Mouse (Mus musculus): ENCODE data around the gene Orai2.
"Not testable (repeated sequence)": the region's sequence is repeated elsewhere in the genome, so short reads cannot be mapped to it uniquely, and the experiment has no call there.

Gene Orai2

DNA sequence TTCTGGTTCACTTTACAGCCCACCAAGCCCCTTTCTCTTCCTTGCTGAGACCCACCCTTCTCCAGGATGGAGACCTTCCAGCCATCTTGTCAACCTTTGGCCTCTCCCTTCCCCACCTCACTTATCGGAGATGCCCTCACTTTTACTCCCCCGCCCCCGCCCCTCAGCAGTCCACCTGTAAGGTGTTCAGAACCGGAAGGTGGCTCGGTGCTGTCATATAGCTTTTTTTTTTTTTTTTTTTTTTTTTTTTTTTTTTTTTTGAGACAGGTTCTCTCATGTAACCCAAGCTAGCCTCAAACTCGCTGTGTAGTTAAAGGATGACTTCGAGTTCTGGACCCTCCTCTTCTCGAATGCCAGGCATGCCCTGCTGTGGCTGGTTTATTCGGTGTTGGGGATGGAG is 2.4 kb upstream of the Orai2 start:
- no peak for DNase-seq

DNA sequence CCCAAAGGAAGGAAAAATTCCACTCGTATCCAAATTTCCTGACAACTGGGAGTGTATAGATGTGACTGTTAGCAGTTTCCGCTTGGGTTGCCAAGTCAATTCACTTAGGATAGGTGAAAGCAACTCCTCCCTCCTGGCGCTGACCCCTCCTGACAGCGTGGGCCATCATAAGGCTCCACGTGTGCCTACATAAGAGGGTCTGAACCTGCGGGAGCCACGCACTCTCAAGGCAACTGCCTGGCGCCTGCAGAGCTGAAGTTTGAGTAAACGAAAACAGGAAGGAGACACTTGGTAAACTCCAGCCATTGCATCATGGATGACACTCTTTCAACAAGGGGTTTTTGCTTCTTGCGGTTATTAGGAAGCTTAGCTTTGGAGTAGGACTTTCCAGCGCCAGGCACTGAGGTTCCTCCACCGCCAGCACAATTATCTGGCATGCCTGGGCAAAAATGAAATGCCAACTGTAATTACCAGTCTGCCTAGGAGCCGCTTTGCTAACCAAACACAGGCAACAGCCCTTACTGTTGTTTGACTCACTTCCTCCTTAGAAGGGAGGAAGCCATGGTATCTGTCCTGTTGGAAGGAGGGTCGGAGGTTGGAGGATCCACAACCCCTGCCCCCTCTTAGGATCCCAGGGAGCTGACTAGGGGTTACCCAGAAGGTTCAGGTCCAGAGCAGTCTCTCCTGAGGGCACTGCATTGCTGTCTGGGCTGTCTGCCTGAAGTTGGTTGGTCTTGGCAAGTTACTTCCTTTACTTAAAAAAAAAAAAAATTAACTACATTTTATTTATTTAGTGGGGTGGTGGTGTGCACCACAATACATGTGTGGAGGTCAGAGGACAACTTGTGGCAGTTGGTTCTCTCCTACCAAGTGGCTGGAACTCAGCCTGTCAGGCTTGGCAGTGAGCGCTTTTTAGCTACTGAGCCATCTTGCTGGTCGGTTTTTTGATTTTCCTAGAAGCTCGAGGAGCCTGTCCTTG is 1.1 kb upstream of the Orai2 start:
- peak; percentile 44 to 55 for DNase-seq

DNA sequence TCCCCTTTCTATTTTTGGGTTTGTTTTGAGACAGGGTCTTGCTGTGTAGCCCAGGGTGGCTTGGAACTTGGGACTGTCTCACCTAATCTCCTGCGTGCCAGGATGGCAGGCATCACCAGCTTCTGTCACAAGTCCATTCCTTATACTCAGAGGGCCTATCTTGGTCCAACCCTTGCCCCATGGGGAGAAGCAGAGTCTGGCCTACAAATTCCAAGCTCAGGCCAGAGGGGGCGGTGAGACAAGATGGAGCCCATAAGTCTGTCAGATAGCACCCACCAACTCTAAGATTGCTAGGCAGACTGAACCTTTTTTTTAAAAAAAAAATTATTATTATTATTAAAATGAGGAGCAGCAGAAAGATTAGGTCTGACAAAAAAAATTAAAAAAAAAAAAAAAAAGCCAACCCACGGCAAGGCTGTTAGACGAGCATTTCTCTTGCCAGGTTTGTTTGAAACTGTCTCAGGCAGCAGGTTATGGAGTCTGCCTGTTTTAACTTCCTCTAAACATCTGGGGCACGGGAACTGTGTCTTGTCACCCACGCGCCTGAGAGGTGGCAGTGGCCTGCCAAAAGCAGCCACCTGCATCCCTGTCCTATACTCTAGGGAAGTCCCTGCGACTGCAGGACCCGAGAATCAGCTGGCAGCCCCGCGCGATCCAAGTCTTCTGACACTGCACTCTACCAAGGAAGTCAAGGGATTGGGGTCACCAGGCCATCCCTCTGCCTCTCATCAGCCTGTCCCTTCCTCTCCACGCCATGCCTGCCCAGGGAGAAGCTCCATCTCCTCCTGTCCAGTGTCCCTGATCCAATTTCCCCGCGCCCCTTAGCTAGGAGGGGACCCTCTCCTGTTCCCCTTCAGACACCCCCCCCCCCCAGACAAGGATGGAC is 644 bp downstream of the Orai2 start:
- DNase-seq, result peak; percentile 38 to 46

DNA sequence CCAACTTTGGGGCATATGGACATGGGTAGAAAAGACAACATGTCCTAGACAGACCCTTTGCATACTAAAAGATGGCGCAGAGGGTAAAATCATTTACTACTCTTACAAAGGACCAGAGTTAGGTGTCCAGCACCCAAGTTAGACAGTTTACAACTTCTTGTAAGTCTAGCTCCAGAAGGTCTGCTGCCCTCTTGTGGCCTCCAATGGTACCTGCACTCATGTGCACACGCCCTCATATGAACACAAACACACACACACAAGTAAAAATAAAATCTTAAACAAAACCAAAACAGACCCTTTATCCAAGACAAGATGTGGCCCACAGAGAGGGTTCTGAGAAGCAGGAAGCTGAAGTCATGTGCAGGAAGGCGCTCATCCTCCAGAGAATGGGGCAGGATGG is 2.4 kb downstream of the Orai2 start:
- no peak for DNase-seq

DNA sequence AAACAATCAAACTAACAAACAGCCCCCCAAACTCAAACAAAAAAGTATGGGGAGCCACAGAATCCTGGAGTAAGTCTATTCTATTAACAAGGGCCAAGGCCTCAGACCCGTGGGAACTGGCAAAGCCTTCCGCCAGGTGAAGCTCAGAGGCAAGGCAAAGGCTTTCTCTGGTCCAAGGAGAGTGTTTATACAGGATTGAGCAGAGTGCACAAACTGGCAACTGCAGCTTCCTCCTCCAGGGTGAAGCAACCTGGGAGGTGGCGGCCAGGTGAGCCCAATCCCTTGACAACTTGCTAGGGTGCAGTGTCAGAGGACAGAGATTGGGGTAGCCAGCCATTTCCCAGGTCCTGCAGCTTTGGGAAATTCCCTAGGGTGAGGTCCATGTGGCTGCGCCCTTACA is 3.2 kb downstream of the Orai2 start:
- peak in 1 of 2 experiments; percentile 68 for DNase-seq

DNA sequence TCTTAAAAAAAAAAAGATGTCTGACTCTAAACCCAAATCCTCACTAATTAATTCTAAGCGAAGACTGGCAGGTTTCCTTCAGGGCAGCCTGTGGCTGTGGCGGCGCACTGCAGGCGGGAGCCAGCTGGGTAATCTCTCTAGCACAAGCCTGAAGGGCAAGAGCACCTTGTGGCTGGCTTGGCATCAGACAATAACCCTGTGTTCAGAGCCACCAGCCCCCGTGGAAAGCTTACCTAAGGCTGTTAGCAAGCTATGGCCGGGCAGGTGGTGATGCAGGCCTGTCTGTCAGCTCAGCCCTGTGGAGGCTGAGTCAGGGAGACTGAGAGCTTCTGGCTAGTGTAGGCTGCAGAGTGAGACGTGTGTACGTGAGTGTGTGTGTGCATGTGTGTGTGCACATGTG is 5.3 kb downstream of the Orai2 start:
- DNase-seq, result no peak

DNA sequence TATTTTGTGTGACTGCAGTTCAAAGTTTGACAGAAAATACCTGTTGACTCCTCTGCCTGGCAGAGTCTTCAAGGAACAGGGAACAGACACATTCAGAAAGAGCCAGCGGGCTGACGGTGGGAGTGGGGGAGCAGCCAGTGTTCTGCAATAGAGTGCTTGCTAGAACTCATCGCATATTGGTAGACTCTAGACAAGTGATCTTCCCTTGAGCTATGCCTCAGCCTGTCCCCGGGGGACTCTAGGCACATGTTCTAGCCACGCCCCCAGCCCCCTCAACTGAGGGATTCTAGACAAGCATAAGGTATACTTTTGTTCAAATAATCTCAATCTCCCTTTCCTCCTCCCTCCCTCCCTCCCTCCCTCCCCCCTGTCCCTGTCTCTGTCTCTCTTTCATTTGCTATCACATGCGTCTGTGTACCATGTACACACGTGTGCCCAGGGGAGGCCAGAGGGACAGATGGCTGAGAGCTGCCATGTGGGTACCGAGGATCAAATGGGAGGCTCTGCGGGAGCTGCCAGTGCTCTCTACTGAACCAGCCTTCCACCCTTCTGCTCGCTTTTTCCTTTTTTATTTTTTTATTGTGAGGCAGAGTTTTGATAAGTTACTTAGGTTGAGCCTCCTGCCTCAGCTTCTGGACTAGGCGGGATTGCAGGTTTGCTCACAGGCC is 6.6 kb downstream of the Orai2 start:
- DNase-seq, result no peak

DNA sequence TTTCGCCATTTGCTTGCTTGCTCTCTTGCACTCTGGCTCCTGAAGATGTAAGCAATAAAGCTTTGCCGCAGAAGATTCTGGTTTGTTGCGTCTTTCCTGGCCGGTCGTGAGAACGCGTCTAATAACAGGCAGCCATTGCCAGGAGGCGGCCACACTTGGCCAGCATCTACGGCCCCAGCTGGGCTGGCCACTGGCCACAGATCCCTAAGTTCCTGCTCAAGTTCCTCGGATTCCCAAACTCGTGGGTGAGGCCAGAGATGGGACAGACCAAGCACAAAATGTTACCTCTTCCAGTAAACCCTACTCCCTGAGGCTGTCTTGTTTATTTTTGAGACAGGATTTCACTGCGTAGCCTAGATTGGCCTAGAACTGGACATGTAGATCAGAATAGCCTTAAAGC is 10.4 kb downstream of the Orai2 start:
- peak; percentile 51 to 55 for DNase-seq

DNA sequence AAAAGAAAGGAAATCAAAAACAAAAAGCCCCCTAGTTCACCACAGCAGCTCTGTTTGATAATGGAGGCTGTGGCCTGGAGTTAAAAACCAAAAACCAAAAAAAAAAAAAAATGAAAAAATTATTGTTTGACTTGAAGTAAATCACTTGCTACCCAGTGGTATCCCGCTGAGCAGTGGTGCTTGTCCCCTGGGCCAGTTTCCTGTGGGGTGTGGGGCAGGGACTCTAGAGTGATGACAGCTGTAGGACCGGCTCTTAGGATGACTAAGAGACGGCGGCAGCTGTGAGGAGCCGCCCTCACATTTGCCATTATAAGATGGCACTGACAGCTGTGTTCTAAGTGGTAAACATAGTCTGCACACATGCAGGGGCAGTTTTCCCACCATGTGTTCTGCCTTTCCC is 15.1 kb downstream of the Orai2 start:
- no peak for DNase-seq

DNA sequence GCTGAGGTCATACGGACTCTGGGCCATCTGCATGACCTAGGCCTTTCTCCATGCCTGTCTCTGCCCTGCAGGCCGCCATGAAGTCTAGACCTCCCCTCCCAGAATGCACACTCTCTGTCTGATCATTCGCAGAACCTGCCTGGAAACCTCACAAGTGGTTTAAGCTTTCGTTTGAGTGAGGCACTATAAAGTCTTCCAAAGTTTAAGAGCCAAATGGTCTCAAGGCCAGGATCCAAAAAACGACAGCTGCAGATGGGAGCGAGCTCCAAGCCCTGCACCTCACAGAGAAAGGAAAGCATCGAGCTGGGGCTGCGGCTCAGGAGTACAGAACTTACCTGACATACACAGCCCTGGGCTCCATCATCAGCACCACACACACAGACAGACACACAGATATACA is 18.1 kb downstream of the Orai2 start:
- DNase-seq, result no peak

DNA sequence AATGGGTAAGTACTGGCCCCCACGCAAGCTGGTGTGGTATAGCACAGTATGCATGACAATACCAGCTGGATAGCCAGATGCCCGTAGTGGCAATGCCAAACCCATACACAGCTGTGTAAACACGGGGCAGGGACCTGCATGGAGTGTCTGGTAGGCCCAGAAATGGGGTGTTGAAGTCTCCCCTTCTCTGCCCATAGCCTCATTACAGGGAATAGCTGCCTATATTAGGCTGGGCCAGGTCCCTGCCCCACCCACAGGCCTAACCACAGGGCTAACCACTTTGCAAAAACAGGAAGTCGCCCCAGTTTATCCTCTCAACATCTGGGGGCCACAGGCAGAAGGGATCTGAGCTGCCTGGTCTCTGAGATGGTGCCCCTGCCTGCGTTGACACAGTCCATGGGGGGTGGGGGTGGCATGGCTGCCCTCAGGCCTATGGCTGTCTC is 21.4 kb downstream of the Orai2 start:
- DNase-seq, result not testable (repeated sequence)

DNA sequence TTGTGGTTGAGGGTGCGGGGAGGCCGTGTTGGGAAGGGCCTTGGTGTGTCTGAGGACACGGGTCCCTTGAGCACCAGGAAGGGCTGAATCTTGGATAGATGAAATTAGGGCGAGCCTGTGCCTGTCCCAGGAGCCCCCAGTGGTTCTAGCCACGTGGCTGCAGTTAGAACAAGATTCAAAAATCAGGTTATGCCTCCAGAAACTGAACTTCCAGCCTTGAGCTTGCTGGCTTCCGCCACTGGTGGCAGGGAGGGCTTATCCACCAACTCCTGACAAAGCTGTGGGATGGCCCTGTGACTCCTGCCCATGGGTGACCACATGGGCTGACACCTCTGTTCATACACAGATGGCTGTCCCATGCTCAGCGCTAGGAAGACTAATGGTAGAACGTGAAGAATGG is 22.8 kb downstream of the Orai2 start:
- no peak for DNase-seq

DNA sequence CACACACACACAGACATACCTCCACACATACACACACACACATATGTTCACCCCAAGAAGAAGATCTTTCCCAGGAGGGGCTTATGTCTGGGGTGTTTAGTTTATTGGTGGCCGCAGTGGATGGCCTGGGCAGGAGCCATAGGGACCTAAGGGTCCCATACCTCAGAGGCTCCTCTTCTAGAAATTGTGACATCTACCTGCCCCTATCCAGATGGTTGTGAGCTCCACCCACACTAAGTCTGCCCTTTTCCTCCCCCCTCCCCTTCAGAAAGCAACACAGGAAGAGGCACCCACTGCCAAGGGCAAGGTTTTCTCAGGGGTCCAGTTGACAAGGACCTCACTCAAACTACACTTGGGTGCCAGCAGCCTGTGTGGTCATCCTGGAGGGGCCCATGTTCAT is 23.6 kb downstream of the Orai2 start:
- no peak for DNase-seq

DNA sequence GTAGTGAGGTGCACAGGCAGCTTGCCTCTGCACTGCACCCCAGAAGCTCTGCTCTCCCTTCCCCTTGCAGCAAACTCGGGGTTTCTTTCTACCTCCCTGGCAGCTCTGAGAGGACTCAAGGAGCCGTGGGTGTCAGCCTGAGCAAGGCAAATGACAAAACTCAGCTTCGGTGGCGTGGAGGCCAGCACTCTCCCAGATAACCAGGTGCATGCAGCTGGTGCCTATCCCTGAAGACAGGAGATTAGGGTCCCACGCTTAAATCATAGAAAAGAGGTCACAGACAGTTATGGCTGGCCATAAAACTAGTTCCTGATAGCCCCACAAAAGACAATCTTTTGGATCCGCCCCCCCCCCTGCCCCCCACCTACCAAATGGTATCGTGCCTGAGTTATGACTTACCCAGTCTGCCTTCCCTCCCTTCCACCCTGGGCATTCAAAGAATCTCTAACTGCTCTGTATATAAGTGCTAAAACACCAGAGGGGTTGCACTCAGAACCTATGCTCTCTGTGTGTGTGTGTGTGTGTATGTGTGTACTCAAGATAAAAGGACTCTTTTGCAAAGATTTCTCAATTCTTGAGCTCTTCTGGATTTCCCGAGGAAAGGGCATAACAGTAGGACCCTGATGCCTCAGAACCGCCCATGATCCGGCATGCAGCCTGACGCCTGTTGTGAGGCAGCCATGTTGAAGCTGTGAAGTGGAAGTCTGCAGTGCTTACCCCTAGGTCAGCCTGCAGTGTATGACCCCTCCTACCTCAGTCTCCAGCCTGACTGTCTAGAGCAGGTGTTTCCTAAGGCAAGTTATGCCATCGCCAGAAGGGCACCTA is 25.7 kb downstream of the Orai2 start:
- DNase-seq, result peak in 1 of 2 experiments; percentile 43

DNA sequence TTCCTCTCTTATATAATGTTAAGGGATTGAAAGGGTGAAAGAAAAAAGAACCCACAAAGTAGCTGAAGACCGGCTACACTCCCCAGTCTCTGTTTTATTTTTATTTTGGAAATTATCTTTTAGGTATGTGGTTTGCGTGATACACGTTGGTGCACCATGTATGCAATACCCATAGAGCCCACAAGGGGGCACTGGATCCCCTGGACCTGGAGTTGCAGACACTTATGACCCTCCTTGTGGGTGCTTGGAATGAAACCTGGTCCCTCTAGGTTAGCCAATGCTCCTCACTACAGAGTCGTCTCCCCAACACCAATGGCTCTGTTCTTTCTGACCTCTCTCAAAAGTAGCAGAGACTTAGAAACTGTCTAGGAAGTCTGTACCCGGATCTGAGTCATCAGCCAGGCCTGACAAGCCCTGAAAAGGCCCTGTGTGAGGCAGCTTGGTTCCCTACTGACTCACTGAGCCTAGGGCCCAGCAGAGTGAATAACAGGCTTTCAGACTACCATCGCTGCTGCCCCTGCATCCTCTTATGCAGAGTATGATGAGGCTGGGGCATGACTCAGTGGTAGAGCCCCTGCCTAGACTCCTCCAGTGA is 27.3 kb downstream of the Orai2 start:
- no peak for DNase-seq

DNA sequence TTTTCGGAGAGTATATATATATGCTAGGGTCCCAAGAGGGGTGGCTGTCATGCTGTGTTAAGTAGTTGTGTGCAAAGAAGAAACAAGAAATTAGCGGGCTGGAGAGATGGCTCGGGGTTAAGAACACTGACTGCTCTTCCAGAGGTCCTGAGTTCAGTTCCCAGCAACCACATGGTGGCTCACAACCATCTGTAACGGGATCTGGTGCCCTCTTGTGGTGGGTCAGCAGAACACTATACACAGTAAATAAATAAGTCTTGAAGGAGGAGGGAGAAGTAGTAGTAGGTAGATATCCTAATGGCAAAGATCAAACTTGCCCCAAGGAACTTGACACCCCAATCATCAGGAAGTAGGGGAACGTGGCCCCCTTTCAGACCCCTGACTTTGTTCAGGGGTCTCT is 27.8 kb downstream of the Orai2 start:
- DNase-seq, result no peak

DNA sequence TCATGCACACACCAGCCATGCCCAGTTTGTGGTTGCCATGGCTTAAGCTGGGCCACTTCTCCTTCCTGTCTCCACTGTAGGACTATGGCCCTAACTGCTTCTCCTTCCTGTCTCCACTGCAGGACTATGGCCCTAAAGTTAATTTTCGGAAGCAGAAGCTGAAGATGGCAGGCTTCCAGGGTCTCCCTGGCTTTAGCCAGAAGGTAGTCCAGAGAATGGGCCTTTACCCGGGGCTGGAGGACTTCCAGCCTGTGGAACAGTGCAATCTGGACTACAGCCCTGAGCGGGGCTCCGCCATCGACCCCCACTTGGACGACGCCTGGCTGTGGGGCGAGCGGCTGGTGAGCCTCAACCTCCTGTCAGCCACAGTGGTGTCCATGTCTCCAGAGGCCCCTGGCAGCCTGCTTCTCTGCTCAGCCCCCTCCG is 30.4 kb downstream of the Orai2 start:
- no peak for DNase-seq

DNA sequence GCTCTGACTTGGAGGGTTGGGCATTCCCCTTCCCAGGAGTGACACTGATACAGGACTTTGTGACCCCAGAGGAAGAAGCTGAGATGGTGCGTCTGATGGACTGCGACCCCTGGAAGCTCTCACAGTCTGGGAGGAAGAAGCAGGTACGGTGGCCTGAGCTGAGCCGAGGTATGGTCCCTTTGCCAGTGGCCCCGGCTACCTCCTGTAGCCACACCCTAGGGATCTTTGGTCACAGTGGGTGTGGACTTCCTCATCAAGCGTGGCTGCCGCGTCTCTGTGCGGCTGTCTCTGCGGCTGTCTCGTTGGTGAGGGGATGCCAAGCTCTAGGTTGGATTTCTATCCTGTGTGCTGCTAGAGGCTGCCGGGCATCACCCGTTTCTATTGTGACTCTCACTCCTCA is 31.1 kb downstream of the Orai2 start:
- no peak for DNase-seq

DNA sequence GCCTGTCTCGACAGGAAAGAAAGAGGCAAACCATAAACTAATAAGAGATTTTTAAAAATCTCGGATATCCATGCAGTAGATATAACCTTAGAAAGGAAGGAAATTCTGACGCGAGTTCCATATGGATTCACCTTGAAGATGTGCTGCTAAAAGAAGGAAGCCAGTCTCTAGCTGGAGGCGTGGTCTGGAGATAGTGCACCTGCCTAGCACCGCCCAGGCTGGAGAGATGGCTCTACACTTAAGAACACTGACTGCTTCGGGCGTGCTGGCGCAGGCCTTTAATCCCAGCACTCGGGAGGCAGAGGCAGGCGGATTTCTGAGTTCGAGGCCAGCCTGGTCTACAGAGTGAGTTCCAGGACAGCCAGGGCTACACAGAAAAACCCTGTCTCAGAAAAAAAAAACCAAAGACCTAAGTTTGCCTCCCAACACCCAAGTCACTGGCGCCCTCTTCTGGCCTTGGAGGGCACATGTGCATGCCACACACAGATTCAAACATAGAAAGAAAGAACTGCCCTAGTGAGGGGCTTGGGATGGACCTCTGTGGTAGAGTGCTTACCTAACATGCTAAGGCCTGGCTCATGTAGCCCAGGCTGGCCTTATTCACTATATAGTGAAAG is 32.7 kb downstream of the Orai2 start:
- DNase-seq, result peak in 1 of 2 experiments; percentile 40

DNA sequence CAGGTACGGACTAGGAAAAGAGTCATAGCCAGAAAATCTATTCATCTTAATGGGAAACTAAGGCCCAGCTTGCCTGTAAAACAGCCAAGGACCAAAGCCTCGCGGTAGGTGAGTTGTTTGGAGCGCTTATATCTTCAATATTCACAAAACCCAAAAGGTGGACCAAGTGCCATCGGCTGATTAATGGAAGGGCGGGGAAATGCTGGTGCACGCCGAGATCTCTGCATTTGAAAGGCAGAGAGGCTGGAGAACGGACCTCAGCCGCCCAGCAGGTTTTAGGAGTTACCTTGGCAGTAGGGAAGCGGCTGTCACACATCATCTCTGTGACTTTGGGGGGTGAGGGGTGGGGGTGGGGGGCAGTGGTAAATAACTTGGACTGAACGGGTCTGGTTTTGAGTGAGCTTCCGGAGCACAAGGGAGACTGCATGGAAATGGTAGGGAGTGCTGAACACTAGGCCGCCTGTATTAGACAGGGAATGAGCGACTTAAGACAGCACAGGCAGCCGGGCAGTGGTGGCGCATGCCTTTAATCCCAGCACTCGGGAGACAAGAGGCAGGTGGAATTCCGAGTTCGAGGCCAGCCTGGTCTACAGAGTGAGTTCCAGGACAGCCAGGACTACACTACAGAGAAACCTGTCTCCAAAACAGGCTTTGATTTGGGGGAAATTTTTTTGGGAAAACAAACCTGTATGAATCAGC is 34.1 kb downstream of the Orai2 start:
- DNase-seq, result no peak
